Mouse (Mus musculus) brain, embryonic 14.5 days (tissue): ENCODE results near the gene Hist2h3b.

Experiments
- CTCF ChIP-seq: fragments of 200-500 bp; IDR thresholded peaks from 2 replicates; pipeline ENCODE4 v1.5.1; 2012; ENCODE audit warnings: inconsistent platforms, mild to moderate bottlenecking, moderate library complexity, borderline replicate concordance; ENCODE audit not compliant: insufficient read depth, insufficient read length; ENCODE audit errors: extremely low read depth
- POLR2A ChIP-seq: fragments of 200-500 bp; IDR thresholded peaks from 2 replicates; pipeline ENCODE4 v1.6.1; 2012; ENCODE audit warnings: mild to moderate bottlenecking, inconsistent platforms, borderline replicate concordance; ENCODE audit not compliant: poor library complexity, insufficient read depth, insufficient read length, severe bottlenecking; ENCODE audit errors: extremely low read depth

GRCm38 (mm10) chr3:96298360-96298759 lies 29.9 kb downstream of the Hist2h3b start:
- TF ChIP-seq POLR2A (no peak), CTCF (no peak)
